ENCODE assay signal across 8 mouse cellular contexts in genomic region chr1:181841864-181842672, GRCm38 (mm10). TPM values are rescaled to one million over a fixed set of nuclear protein-coding genes. Genes with fewer than 3 reads are reported as not detected.
DNase-seq lines count a peak whose midpoint lies in the region; ATAC-seq and TF ChIP-seq lines count a peak whose summit lies in the region.

No protein-coding gene starts in this region.

- H3K27ac ChIP-seq in ES-E14 (ENCODE audit: insufficient read depth, low read depth, low read length, poor library complexity, severe bottlenecking) = peak overlapping the region; percentile 63
- peak overlapping the region; percentile 89 for H3K27ac ChIP-seq in forebrain, embryonic 14.5 days (ENCODE audit: low read depth, low read length)
- peak overlapping the region; percentile 99 for H3K27ac ChIP-seq in liver, postnatal 0 days (ENCODE audit: low read depth)
- H3K27ac ChIP-seq in neural tube, embryonic 13.5 days (replicated peaks) = peak overlapping the region; percentile 94

- peaks cover 7 to 10% of the 10 kb centered on the region in 2 experiments for H3K4me1 ChIP-seq in ES-E14 (ENCODE audit: control insufficient read depth in 2 of 2, insufficient read depth in 2 of 2, low read length in 2 of 2, poor library complexity in 1 of 2)
- H3K4me1 ChIP-seq in forebrain, embryonic 14.5 days (ENCODE audit: control insufficient read depth, insufficient read depth, low read length) = peaks cover 17% of the 10 kb centered on the region
- peaks cover 31% of the 10 kb centered on the region for H3K4me1 ChIP-seq in liver, postnatal 0 days (ENCODE audit: insufficient read depth)
- H3K4me1 ChIP-seq in neural tube, embryonic 13.5 days (replicated peaks) = peaks cover 36% of the 10 kb centered on the region

- no peaks in the 10 kb centered on the region for H3K9me3 ChIP-seq in ES-E14 (ENCODE audit: control insufficient read depth, insufficient read depth, low read depth, low read length)
- no peaks in the 10 kb centered on the region for H3K9me3 ChIP-seq in forebrain, embryonic 14.5 days (replicated peaks; ENCODE audit: control insufficient read depth, low read length)
- H3K9me3 ChIP-seq in liver, postnatal 0 days (ENCODE audit: low read length) = no peaks in the 10 kb centered on the region
- no peaks in the 10 kb centered on the region for H3K9me3 ChIP-seq in neural tube, embryonic 13.5 days

- under 1% methylated on average over 93 of the region's 113 CpGs for WGBS in forebrain, embryonic 14.5 days
- under 1% methylated on average over 102 of the region's 113 CpGs for WGBS in liver, postnatal 0 days (ENCODE audit: insufficient replicate concordance)
- under 1% methylated on average over 107 of the region's 113 CpGs for whole genome bisulfite sequencing in neural tube, embryonic 13.5 days

- H3K27me3 ChIP-seq in forebrain, embryonic 14.5 days (replicated peaks; ENCODE audit: control insufficient read depth, insufficient read depth, low read length) = 0 out of 2 replicates have a peak, but pooled peaks cover 2% of the 10 kb centered on the region
- no peaks in the 10 kb centered on the region for H3K27me3 ChIP-seq in liver, postnatal 0 days (ENCODE audit: insufficient read depth, low read length)
- 0 out of 2 replicates have a peak, but pooled peaks cover 5% of the 10 kb centered on the region for H3K27me3 ChIP-seq in neural tube, embryonic 13.5 days

- H3K4me3 ChIP-seq in ES-E14 (ENCODE audit: insufficient read depth in 1 of 2, low read depth in 1 of 2, low read length in 2 of 2, poor library complexity in 1 of 2, severe bottlenecking in 1 of 2) = peak overlapping the region; percentile 74 to 77
- peak overlapping the region; percentile 92 for H3K4me3 ChIP-seq in forebrain, embryonic 14.5 days (ENCODE audit: low read depth, low read length)
- H3K4me3 ChIP-seq in liver, postnatal 0 days (ENCODE audit: low read depth, low read length) = peak overlapping the region; percentile 85
- H3K4me3 ChIP-seq in neural tube, embryonic 13.5 days = peak overlapping the region; percentile 87

- ATAC-seq in forebrain, embryonic 14.5 days = peak; percentile 98
- peak; percentile 97 for ATAC-seq in liver, postnatal 0 days
- ATAC-seq in neural tube, embryonic 13.5 days (ENCODE audit: low read depth) = peak; percentile 98

- DNase-seq in ES-E14 (ENCODE audit: low read depth, low spot score) = peak; percentile 81
- peak; percentile 96 for DNase-seq in cerebellum, adult 11 months
- peak; percentile 96 for DNase-seq in forebrain, embryonic 14.5 days (ENCODE audit: low spot score)
- DNase-seq in heart, postnatal 14 days = peak; percentile 97 to 98
- peak; percentile 96 for DNase-seq in layer of hippocampus, adult 11-12 months (ENCODE audit: low spot score)
- DNase-seq in liver, postnatal 0 days = peak; percentile 97
- peak; percentile 91 for DNase-seq in telencephalon, adult 2 months (ENCODE audit: low read depth, low spot score)

- H3K4me2 ChIP-seq in forebrain, embryonic 14.5 days (ENCODE audit: low read length) = peak overlapping the region; percentile 77
- peak overlapping the region; percentile 92 for H3K4me2 ChIP-seq in liver, postnatal 0 days (ENCODE audit: low read depth, low read length)
- peak overlapping the region; percentile 85 for H3K4me2 ChIP-seq in neural tube, embryonic 13.5 days

- in situ Hi-C loops in ES-E14 (cut with MboI; ENCODE audit: low sequenced_read_pairs in 2 of 2, unreplicated experiment in 2 of 2) = no loop called here

- H3K9ac ChIP-seq in ES-E14 (ENCODE audit: insufficient read depth, low read depth, low read length, poor library complexity, severe bottlenecking) = peak overlapping the region; percentile 85
- H3K9ac ChIP-seq in forebrain, embryonic 14.5 days (ENCODE audit: low read length) = peak overlapping the region; percentile 93
- peak overlapping the region; percentile 97 for H3K9ac ChIP-seq in liver, postnatal 0 days (replicated peaks)
- H3K9ac ChIP-seq in neural tube, embryonic 13.5 days = peak overlapping the region; percentile 91

- TF ChIP-seq CTCF in liver, postnatal 0 days (IDR thresholded peaks at IDR 0.05; ENCODE audit: low read depth) = peak; percentile 66

- intact Hi-C loops in heart, postnatal 14 days (cut with DNase I) = loop anchor here (2.0 kb wide), 2 partner anchors 19 to 39 kb away; no protein-coding TSS in a partner anchor

- H3K36me3 ChIP-seq in ES-E14 (ENCODE audit: control insufficient read depth, insufficient read depth, low read length, poor library complexity, severe bottlenecking) = peaks cover 6% of the 10 kb centered on the region; the same call in 1 of the 2 replicates
- H3K36me3 ChIP-seq in forebrain, embryonic 14.5 days (ENCODE audit: control insufficient read depth, insufficient read depth, low read length) = peaks cover 4% of the 10 kb centered on the region; the same call in 1 of the 2 replicates
- peaks cover 17% of the 10 kb centered on the region for H3K36me3 ChIP-seq in liver, postnatal 0 days (replicated peaks; ENCODE audit: insufficient read depth, low read length)
- H3K36me3 ChIP-seq in neural tube, embryonic 13.5 days = no peaks in the 10 kb centered on the region

- TF ChIP-seq EP300 in liver, postnatal 0 days (IDR thresholded peaks at IDR 0.05; ENCODE audit: low read depth) = no peak

TF ChIP-seq in ES-E14, 5 proteins besides CTCF, POLR2A, EP300 and RAD21:
- TF ChIP-seq ZNF384 (IDR thresholded peaks at IDR 0.05; ENCODE audit: low read depth, low read length) = no peak
- no peak for TF ChIP-seq MAFK (IDR thresholded peaks at IDR 0.05; ENCODE audit: insufficient read depth, low read depth, low read length)
- TF ChIP-seq HCFC1 (IDR thresholded peaks at IDR 0.05; ENCODE audit: borderline replicate concordance, insufficient read depth, low read length) = no peak
- no peak for TF ChIP-seq ZC3H11A (IDR thresholded peaks at IDR 0.05; ENCODE audit: borderline replicate concordance, low read depth, low read length)
- TF ChIP-seq CHD2 (IDR thresholded peaks at IDR 0.05; ENCODE audit: low read depth, low read length) = peak; percentile 69
TF ChIP-seq in ES-E14: peak in this region for 1.

RNA-seq across cellular contexts. Expression of gene Lbr, which starts 0.8 kb away (rescaled TPM):
- 240 and 389 TPM in 2 replicates for total RNA-seq in ES-E14 (2012; rRNA removed)
- 68.9 and 72.4 TPM in 2 replicates for polyA plus RNA-seq in forebrain, embryonic 14.5 days (2014; fragmentation: Nextera tagmentation; extraction: Ambion mirVana)
- total RNA-seq in heart, postnatal 14 days (2021) = 10 to 100 TPM; 26.5 to 34.2 TPM
- 107 and 119 TPM in 2 replicates for polyA plus RNA-seq in liver, postnatal 0 days (2015; fragmentation: Nextera tagmentation; extraction: Ambion mirVana)
- polyA plus RNA-seq in neural tube, embryonic 13.5 days (2015; fragmentation: Nextera tagmentation; extraction: Ambion mirVana) = 30.1 and 39.2 TPM in 2 replicates

Comparison
In these comparisons a context has a peak if more than half of its experiments do, and no peak if none do; other contexts are left out.
1. Peak in every context shown above with its lines: DNase-seq, ATAC-seq, H3K4me3 ChIP-seq and H3K27ac ChIP-seq.